Mouse (Mus musculus) limb, embryonic 15.5 days (tissue): ENCODE measurements at regions not wholly inside any gene's neighbourhood (a gene's known extent, or its start where the extent isn't known, plus 50 kb on each side); places are given as distances from the start of the nearest gene placed in this dataset.

Experiments
- ATAC-seq: fragments of 200-750 bp; cut with Nextera tagmentation; 2 replicates; pipeline ENCODE4 v1.8.0; 2017; ENCODE audit warnings: low read depth, moderate TSS enrichment; ENCODE audit not compliant: insufficient number of reproducible peaks, low FRiP score, low TSS enrichment
- H3K27ac ChIP-seq: fragments of 300-500 bp; sonication (generic); 2 replicates; pipeline ENCODE4 v1.5.1; 2015; ENCODE audit warnings: moderate library complexity, mild to moderate bottlenecking, inconsistent platforms
- H3K27me3 ChIP-seq: fragments of 300-500 bp; sonication (generic); 2 replicates; pipeline ENCODE4 v1.6.1; 2015; ENCODE audit warnings: inconsistent platforms
- H3K36me3 ChIP-seq: fragments of 300-500 bp; sonication (generic); 2 replicates; pipeline ENCODE4 v1.6.1; 2015; ENCODE audit warnings: inconsistent platforms
- H3K4me1 ChIP-seq: fragments of 300-500 bp; sonication (generic); 2 replicates; pipeline ENCODE4 v1.6.1; 2015; ENCODE audit warnings: inconsistent platforms
- H3K4me2 ChIP-seq: fragments of 300-500 bp; sonication (generic); 2 replicates; pipeline ENCODE4 v1.6.1; 2015; ENCODE audit warnings: mild to moderate bottlenecking, inconsistent platforms
- H3K4me3 ChIP-seq: fragments of 300-500 bp; sonication (generic); 2 replicates; pipeline ENCODE4 v1.5.1; 2015; ENCODE audit warnings: mild to moderate bottlenecking, inconsistent platforms
- H3K9ac ChIP-seq: fragments of 300-500 bp; sonication (generic); 2 replicates; pipeline ENCODE4 v1.6.1; 2015; ENCODE audit warnings: inconsistent platforms
- H3K9me3 ChIP-seq: fragments of 300-500 bp; sonication (generic); 2 replicates; pipeline ENCODE4 v1.6.1; 2016; ENCODE audit warnings: inconsistent platforms
- WGBS: fragments of 180-500 bp; shearing (Covaris S2); methylation state at CpG from one replicate; pipeline ENCODE4 v1.1.7; 2015; 5-methylcytosine and 5-hydroxymethylcytosine counted together

DNA sequence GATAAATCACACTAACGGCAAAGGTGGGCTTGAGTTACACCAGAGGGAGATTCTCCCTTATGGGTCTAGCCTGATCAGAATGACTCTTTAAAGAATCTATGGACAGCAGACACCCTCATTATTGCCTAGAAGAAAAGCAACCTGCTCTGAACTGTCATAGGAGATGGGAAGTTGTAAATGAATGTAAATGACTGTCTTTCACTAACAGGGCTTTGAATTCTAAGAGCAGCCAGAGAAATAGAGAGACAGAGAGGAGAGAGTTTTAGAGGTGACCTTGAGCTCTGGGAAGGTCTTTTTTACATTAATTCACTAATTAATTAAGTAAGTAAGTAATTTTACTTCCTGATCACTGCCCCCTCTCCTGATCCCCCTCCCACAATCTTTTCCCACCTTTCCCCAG lies 2686.4 kb downstream of the Gm37988 start:
- no peak overlapping the region for H3K4me2 ChIP-seq
- no peak for ATAC-seq
- H3K27me3 ChIP-seq: no peaks in the 10 kb centered on the region
- no peak overlapping the region for H3K9ac ChIP-seq
- H3K4me3 ChIP-seq: no peak overlapping the region
- H3K27ac ChIP-seq: no peak overlapping the region
- 85% methylated on average over 1 of the region's 1 CpGs for WGBS
- H3K9me3 ChIP-seq: no peaks in the 10 kb centered on the region
- no peaks in the 10 kb centered on the region for H3K4me1 ChIP-seq
- no peaks in the 10 kb centered on the region for H3K36me3 ChIP-seq

GRCm38 (mm10) chr1:7499042-7499441 lies 2691.3 kb downstream of the Gm37988 start:
- Histone ChIP-seq H3K36me3 (no peaks in the 10 kb centered on the region), H3K4me2 (no peak overlapping the region), H3K9ac (no peak overlapping the region), H3K4me3 (no peak overlapping the region), H3K27me3 (no peaks in the 10 kb centered on the region), H3K9me3 (no peaks in the 10 kb centered on the region), H3K4me1 (no peaks in the 10 kb centered on the region), H3K27ac (no peak overlapping the region)
- no peak for ATAC-seq
- 42% methylated on average over 6 of the region's 6 CpGs for WGBS

GRCm38 (mm10) chr1:7502363-7502762 lies 2694.7 kb downstream of the Gm37988 start:
- ATAC-seq: no peak
- Histone ChIP-seq H3K9me3 (no peaks in the 10 kb centered on the region), H3K4me2 (no peak overlapping the region), H3K27ac (no peak overlapping the region), H3K4me3 (no peak overlapping the region), H3K4me1 (no peaks in the 10 kb centered on the region), H3K36me3 (no peaks in the 10 kb centered on the region), H3K9ac (no peak overlapping the region), H3K27me3 (no peaks in the 10 kb centered on the region)
- WGBS: 73% methylated on average over 2 of the region's 2 CpGs

- no peaks in the 10 kb centered on the region for H3K4me1 ChIP-seq
- H3K27ac ChIP-seq: no peak overlapping the region
- no peaks in the 10 kb centered on the region for H3K36me3 ChIP-seq
- WGBS: 73% methylated on average over 8 of the region's 8 CpGs
- no peak overlapping the region for H3K4me3 ChIP-seq
- H3K9me3 ChIP-seq: no peaks in the 10 kb centered on the region
- H3K27me3 ChIP-seq: no peaks in the 10 kb centered on the region
- H3K4me2 ChIP-seq: no peak overlapping the region
- H3K9ac ChIP-seq: no peak overlapping the region
- ATAC-seq: no peak
Observed at GRCm38 (mm10) chr1:7518791-7519190, 2711.1 kb downstream of the Gm37988 start.

- Histone ChIP-seq H3K4me2 (no peak overlapping the region), H3K9me3 (no peaks in the 10 kb centered on the region), H3K27ac (no peak overlapping the region), H3K4me1 (no peaks in the 10 kb centered on the region), H3K9ac (no peak overlapping the region), H3K36me3 (no peaks in the 10 kb centered on the region), H3K4me3 (no peak overlapping the region), H3K27me3 (no peaks in the 10 kb centered on the region)
- no peak for ATAC-seq
Observed at GRCm38 (mm10) chr1:7533506-7533905, 2725.8 kb downstream of the Gm37988 start.

- H3K36me3 ChIP-seq: no peaks in the 10 kb centered on the region
- H3K9ac ChIP-seq: no peak overlapping the region
- H3K4me1 ChIP-seq: no peaks in the 10 kb centered on the region
- H3K4me3 ChIP-seq: no peak overlapping the region
- no peak for ATAC-seq
- H3K4me2 ChIP-seq: no peak overlapping the region
- no peak overlapping the region for H3K27ac ChIP-seq
- no peaks in the 10 kb centered on the region for H3K9me3 ChIP-seq
- no peaks in the 10 kb centered on the region for H3K27me3 ChIP-seq
Observed at GRCm38 (mm10) chr1:7535191-7535590, 2727.5 kb downstream of the Gm37988 start.

DNA sequence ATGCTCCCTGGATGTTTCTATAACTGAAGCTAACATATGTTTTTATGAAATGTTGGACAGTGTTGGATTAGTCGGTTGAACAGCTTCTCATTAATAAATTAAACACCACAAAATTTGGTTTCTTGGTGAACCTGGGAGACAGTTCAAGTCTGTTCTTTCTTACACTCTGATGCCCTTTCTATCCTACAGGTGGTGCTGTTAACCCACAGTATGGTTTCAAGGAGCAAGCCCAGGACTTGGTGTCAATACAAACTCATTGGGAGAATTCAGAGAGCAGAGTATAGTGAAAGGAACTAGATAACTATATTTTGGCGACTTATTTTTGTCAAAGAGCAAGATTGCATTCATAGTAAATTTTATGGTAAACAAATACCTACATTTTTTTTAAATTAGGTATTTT lies 2735.8 kb downstream of the Gm37988 start:
- H3K9me3 ChIP-seq: no peaks in the 10 kb centered on the region
- 15% methylated on average over 2 of the region's 2 CpGs for WGBS

DNA sequence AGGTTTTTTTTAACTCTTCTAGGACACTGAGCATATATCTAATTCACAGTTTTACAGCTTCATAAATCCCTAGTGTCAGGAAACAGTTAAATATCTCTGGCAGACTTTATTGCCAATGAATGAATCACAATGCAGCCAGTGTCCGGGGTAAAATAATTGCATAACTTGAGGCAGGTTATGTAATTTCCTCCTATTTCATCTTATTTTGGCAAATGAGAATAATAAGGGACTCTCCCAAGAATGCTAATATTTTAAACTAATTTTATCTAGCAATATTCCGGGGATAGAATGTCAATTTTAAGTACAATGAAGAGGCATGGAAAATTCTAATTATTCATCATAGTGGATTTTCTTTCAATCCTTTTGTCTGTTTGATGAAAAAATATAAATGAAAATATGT lies 2740.6 kb downstream of the Gm37988 start:
- ATAC-seq: no peak
- Histone ChIP-seq H3K9me3 (no peaks in the 10 kb centered on the region), H3K9ac (no peak overlapping the region), H3K4me2 (no peak overlapping the region), H3K4me3 (no peak overlapping the region), H3K27me3 (no peaks in the 10 kb centered on the region), H3K36me3 (no peaks in the 10 kb centered on the region), H3K27ac (no peak overlapping the region), H3K4me1 (no peaks in the 10 kb centered on the region)
- WGBS: 42% methylated on average over 2 of the region's 2 CpGs

More for the DNA sequence above, 2735.8 kb downstream of the Gm37988 start:
- no peak for ATAC-seq
- H3K36me3 ChIP-seq: no peaks in the 10 kb centered on the region
- H3K4me3 ChIP-seq: no peak overlapping the region
- H3K9ac ChIP-seq: no peak overlapping the region
- H3K27me3 ChIP-seq: no peaks in the 10 kb centered on the region
- H3K27ac ChIP-seq: no peak overlapping the region
- H3K4me1 ChIP-seq: no peaks in the 10 kb centered on the region
- no peak overlapping the region for H3K4me2 ChIP-seq

- Histone ChIP-seq H3K27ac (no peak overlapping the region), H3K36me3 (no peaks in the 10 kb centered on the region), H3K9ac (no peak overlapping the region), H3K4me3 (no peak overlapping the region), H3K4me2 (no peak overlapping the region), H3K27me3 (no peaks in the 10 kb centered on the region), H3K4me1 (no peaks in the 10 kb centered on the region), H3K9me3 (no peaks in the 10 kb centered on the region)
- ATAC-seq: no peak
- WGBS: 84% methylated on average over 1 of the region's 1 CpGs
Observed at GRCm38 (mm10) chr1:7574787-7575186, 2767.1 kb downstream of the Gm37988 start.

DNA sequence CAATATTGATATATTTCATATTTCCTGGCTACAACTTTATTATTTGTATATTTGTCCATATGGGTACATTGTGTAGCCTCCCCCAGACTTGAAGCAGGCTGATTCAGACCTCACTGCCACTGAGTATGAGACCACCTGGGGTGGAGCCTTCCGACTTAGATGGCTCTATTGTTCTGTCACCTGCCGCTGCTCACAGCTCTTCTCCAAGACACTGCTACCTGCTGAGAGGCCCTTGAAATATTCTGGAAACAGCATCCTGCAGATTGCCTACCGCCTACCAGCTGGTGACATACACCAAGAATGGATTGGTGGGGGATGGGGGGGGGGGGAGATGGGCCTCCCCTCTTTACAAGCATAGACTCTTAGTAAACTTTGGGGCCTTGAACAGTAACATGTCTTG lies 2778.7 kb downstream of the Gm37988 start:
- no peak overlapping the region for H3K4me3 ChIP-seq
- H3K27ac ChIP-seq: no peak overlapping the region
- no peak overlapping the region for H3K9ac ChIP-seq
- no peak for ATAC-seq
- H3K36me3 ChIP-seq: no peaks in the 10 kb centered on the region
- no peak overlapping the region for H3K4me2 ChIP-seq
- H3K27me3 ChIP-seq: no peaks in the 10 kb centered on the region
- H3K9me3 ChIP-seq: no peaks in the 10 kb centered on the region
- no peaks in the 10 kb centered on the region for H3K4me1 ChIP-seq
- 74% methylated on average over 3 of the region's 3 CpGs for WGBS

GRCm38 (mm10) chr1:7591327-7591726 lies 2783.6 kb downstream of the Gm37988 start:
- Histone ChIP-seq H3K36me3 (no peaks in the 10 kb centered on the region), H3K27ac (no peak overlapping the region), H3K4me2 (no peak overlapping the region), H3K4me3 (no peak overlapping the region), H3K9ac (no peak overlapping the region), H3K9me3 (no peaks in the 10 kb centered on the region), H3K27me3 (no peaks in the 10 kb centered on the region), H3K4me1 (no peaks in the 10 kb centered on the region)
- no peak for ATAC-seq
